12 mouse cellular contexts compared by ENCODE assay signal in genomic region chr15:62392381-62392780, GRCm38 (mm10).
DNase-seq lines count a peak whose midpoint lies in the region; ATAC-seq lines count a peak whose summit lies in the region.
"Had no signal": no experiment of that assay in that cellular context is flagged by ENCODE, and none has a peak within 500 bp of the region (broad histone marks: within the 10 kb centered on the region; RNA-seq: fewer than 3 reads in every experiment).

No protein-coding gene starts in this region.

- peaks cover 6% of the 10 kb centered on the region; the same call in 1 of the 2 replicates for H3K4me1 ChIP-seq in lung, embryonic 16.5 days (replicated peaks; ENCODE audit: control insufficient read depth, insufficient read depth, low read length)
- 0 out of 2 replicates have a peak, but pooled peaks cover 4% of the 10 kb centered on the region for H3K4me1 ChIP-seq in kidney, embryonic 15.5 days
- H3K4me1 ChIP-seq: heart, embryonic 13.5 days; neural tube, embryonic 12.5 days had no signal

- H3K27me3 ChIP-seq in lung, embryonic 16.5 days (ENCODE audit: control insufficient read depth, insufficient read depth, low read depth, low read length), result no peaks in the 10 kb centered on the region
- no peaks in the 10 kb centered on the region for H3K27me3 ChIP-seq in kidney, embryonic 15.5 days
- H3K27me3 ChIP-seq: heart, embryonic 13.5 days; neural tube, embryonic 12.5 days had no signal

- no peak overlapping the region for H3K4me2 ChIP-seq in lung, embryonic 16.5 days (ENCODE audit: low read depth, low read length)
- no peak overlapping the region for H3K4me2 ChIP-seq in kidney, embryonic 15.5 days
- H3K4me2 ChIP-seq: heart, embryonic 13.5 days; neural tube, embryonic 12.5 days had no signal

- WGBS in lung, embryonic 16.5 days, result 64% methylated on average over 3 of the region's 3 CpGs
- WGBS in kidney, embryonic 15.5 days, result 66% methylated on average over 3 of the region's 3 CpGs

- DNase-seq in heart, adult 18-20 months, result peak; percentile 9 to 59
- no peak for DNase-seq in heart, postnatal 4 days
- no peak for DNase-seq in lung, postnatal 14 days
- peak; percentile 36 for DNase-seq in skeletal muscle tissue, adult 2 months (ENCODE audit: low read depth, low spot score)
- no peak for DNase-seq in cerebellum, adult 11-12 months
- DNase-seq in urinary bladder, postnatal 4 days (ENCODE audit: low spot score in 2 of 2), result no peak

- H3K9ac ChIP-seq in lung, embryonic 16.5 days (ENCODE audit: low read length), result no peak overlapping the region
- H3K9ac ChIP-seq in kidney, embryonic 15.5 days, result no peak overlapping the region
- H3K9ac ChIP-seq: heart, embryonic 13.5 days; neural tube, embryonic 12.5 days had no signal

- H3K27ac ChIP-seq in lung, embryonic 16.5 days (ENCODE audit: low read length), result no peak overlapping the region
- peak overlapping the region; percentile 62 for H3K27ac ChIP-seq in kidney, embryonic 15.5 days
- H3K27ac ChIP-seq: heart, embryonic 13.5 days; neural tube, embryonic 12.5 days had no signal

- ATAC-seq in lung, embryonic 16.5 days (ENCODE audit: low read depth), result peak; percentile 59
- ATAC-seq in kidney, embryonic 15.5 days (replicated peaks; ENCODE audit: low FRiP score), result 0 out of 2 replicates have a peak, but pooled peaks have one; percentile 37
- ATAC-seq: forebrain, embryonic 16.5 days; inflammation-experienced regulatory T-cells, adult 6 months had no signal

- H3K4me3 ChIP-seq in lung, embryonic 16.5 days (ENCODE audit: low read length), result no peak overlapping the region
- no peak overlapping the region for H3K4me3 ChIP-seq in kidney, embryonic 15.5 days (replicated peaks)
- H3K4me3 ChIP-seq: heart, embryonic 13.5 days; neural tube, embryonic 12.5 days had no signal

- H3K9me3 ChIP-seq in lung, embryonic 16.5 days (ENCODE audit: control insufficient read depth, low read length), result no peaks in the 10 kb centered on the region
- no peaks in the 10 kb centered on the region for H3K9me3 ChIP-seq in kidney, embryonic 15.5 days (replicated peaks)
- H3K9me3 ChIP-seq: neural tube, embryonic 12.5 days had no signal

- no peaks in the 10 kb centered on the region for H3K36me3 ChIP-seq in lung, embryonic 16.5 days (ENCODE audit: control insufficient read depth, insufficient read depth, low read length)
- no peaks in the 10 kb centered on the region for H3K36me3 ChIP-seq in kidney, embryonic 15.5 days
- H3K36me3 ChIP-seq: heart, embryonic 13.5 days; neural tube, embryonic 12.5 days had no signal

Comparison
In these comparisons a context has a peak if more than half of its experiments do, and no peak if none do; other contexts are left out.
1. DNase-seq: peak in heart, adult 18-20 months (2 of 2) and skeletal muscle tissue, adult 2 months (single experiment); none in heart, postnatal 4 days (single experiment), lung, postnatal 14 days (single experiment), cerebellum, adult 11-12 months (single experiment) and urinary bladder, postnatal 4 days (0 of 2).